Mouse (Mus musculus) mouse embryonic stem cell (cell line): ENCODE results near the gene Gm8693.
"Not testable (repeated sequence)": the region's sequence is repeated elsewhere in the genome, so short reads cannot be mapped to it uniquely, and the experiment has no call there.

Experiments
- in situ Hi-C, 2 experiments: fragments of 300-500 bp; cut with MboI; formaldehyde crosslinking; loops; 1 replicate in 1 of 2; 3 replicates in 1 of 2; pipeline ENCODE4 v1.14.3; 2019 to 2020; ENCODE audit warnings: low sequenced_read_pairs in 2 of 2, low pct_unique_long_range_greater_than_20kb in 1 of 2, mixed read lengths in 1 of 2; ENCODE audit not compliant: unreplicated experiment in 1 of 2

Gene Gm8693

GRCm38 (mm10) chr7:22692217-22692616 lies at the start of gene Gm8693:
Gene Gm8693, minus strand, starts transcription at chr7:22692317.
- in situ Hi-C loops = not testable (repeated sequence)

DNA sequence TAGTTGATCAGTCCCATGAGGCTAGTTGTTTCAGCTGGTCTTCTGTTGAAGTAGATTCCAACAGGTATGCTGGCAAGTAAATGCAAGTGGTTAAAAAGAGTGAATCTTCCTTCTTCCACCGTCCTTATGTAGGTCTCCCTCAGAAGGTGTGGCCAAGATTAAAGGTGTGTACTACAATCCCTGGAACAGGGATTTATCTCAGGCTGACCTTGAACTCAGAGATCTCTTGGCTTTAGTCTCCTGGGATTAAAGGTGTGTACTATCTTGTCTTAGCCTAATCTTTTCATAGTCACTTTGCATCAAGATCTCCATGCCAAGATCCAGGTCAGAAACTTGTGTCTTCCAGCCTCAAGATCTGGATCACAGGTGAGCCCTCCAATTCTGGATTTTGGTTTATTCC lies 27.5 kb upstream of the Gm8693 start, which contains the start of gene Gm4567:
Gene Gm4567, minus strand, starts transcription at position 101 of the 400 bp plus-strand sequence.
- in situ Hi-C loops = not testable (repeated sequence)

- in situ Hi-C loops = not testable (repeated sequence)
Observed at GRCm38 (mm10) chr7:22657718-22658117, 34.4 kb downstream of the Gm8693 start, which contains the start of gene Vmn1r155. Gene Vmn1r155, plus strand, starts transcription at chr7:22658018.
